ENCODE assay signal across 18 mouse cellular contexts in the genomic region with DNA sequence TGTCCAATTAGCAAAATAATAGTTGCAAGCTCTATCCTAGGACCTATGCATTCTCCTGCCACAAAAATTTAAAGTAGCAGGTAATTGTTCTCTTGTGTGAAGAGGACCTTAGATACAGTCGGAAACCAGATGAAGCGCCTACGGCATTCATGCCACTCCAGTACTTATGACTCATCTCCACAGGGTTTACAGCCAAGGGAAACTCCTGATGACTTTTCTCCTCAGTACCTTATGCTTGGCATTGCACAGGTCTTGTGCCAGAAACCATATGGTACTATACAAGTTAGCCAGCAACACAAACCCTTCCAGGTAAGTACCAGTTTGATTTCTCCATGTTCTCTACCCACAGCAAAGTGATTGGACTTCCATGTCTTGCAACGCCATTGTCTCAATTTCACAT.
DNase-seq lines count a peak whose midpoint lies in the region; ATAC-seq lines count a peak whose summit lies in the region.
"Had no signal": no experiment of that assay in that cellular context is flagged by ENCODE, and none has a peak within 500 bp of the region (broad histone marks: within the 10 kb centered on the region; RNA-seq: fewer than 3 reads in every experiment).

No protein-coding gene starts in this region.

- H3K36me3 ChIP-seq in heart, embryonic 10.5 days = no peaks in the 10 kb centered on the region
- H3K36me3 ChIP-seq: embryonic facial prominence, embryonic 13.5 days; forebrain, embryonic 12.5 days; heart, embryonic 12.5 days; hindbrain, embryonic 10.5 days; intestine, embryonic 15.5 days had no signal

- no peak overlapping the region for H3K4me3 ChIP-seq in heart, embryonic 10.5 days
- H3K4me3 ChIP-seq: embryonic facial prominence, embryonic 13.5 days; forebrain, embryonic 12.5 days; heart, adult 2 months; heart, embryonic 12.5 days; hindbrain, embryonic 10.5 days; intestine, embryonic 15.5 days had no signal

- H3K4me1 ChIP-seq in heart, embryonic 10.5 days = 0 out of 2 replicates have a peak, but pooled peaks cover 4% of the 10 kb centered on the region
- H3K4me1 ChIP-seq: embryonic facial prominence, embryonic 13.5 days; forebrain, embryonic 12.5 days; heart, embryonic 12.5 days; hindbrain, embryonic 10.5 days; intestine, embryonic 15.5 days had no signal

- peak; percentile 21 for DNase-seq in cerebellum, adult 11-12 months
- DNase-seq in cerebellum, postnatal 14 days = no peak
- DNase-seq in frontal cortex, postnatal 36 days (ENCODE audit: low spot score in 2 of 2) = peak; percentile 4 to 6
- DNase-seq in frontal cortex, postnatal 25 days (ENCODE audit: low spot score in 2 of 2) = no peak
- peak; percentile 8 for DNase-seq in cerebellum, adult 8-10 months
- no peak for DNase-seq in heart, embryonic 10.5 days (ENCODE audit: low spot score)
- DNase-seq: adrenal gland, postnatal 10 days; gastrocnemius, postnatal 10 days; heart, adult 2 months; kidney, adult 18-20 months had no signal

- H3K9me3 ChIP-seq in heart, embryonic 10.5 days = no peaks in the 10 kb centered on the region
- H3K9me3 ChIP-seq: embryonic facial prominence, embryonic 13.5 days; forebrain, embryonic 12.5 days; heart, embryonic 12.5 days; hindbrain, embryonic 10.5 days; intestine, embryonic 15.5 days had no signal

- H3K27ac ChIP-seq in heart, embryonic 10.5 days = no peak overlapping the region
- H3K27ac ChIP-seq: embryonic facial prominence, embryonic 13.5 days; forebrain, embryonic 12.5 days; heart, adult 2 months; hindbrain, embryonic 10.5 days; hindbrain, embryonic 14.5 days; intestine, embryonic 15.5 days had no signal

- H3K27me3 ChIP-seq in heart, embryonic 10.5 days (ENCODE audit: insufficient read depth, poor library complexity, severe bottlenecking) = no peaks in the 10 kb centered on the region
- H3K27me3 ChIP-seq: embryonic facial prominence, embryonic 13.5 days; forebrain, embryonic 12.5 days; heart, embryonic 12.5 days; intestine, embryonic 15.5 days had no signal

- 84% methylated on average over 4 of the region's 4 CpGs for WGBS in heart, embryonic 10.5 days

- ATAC-seq in monocyte, adult 5-6 weeks (replicated peaks; ENCODE audit: insufficient number of reproducible peaks, low FRiP score, low TSS enrichment, poor library complexity, severe bottlenecking) = no peak
- ATAC-seq: forebrain, embryonic 16.5 days; intestine, embryonic 15.5 days had no signal

Comparison
In these comparisons a context has a peak if more than half of its experiments do, and no peak if none do; other contexts are left out.
1. DNase-seq: peak in cerebellum, adult 11-12 months (single experiment), frontal cortex, postnatal 36 days (2 of 2) and cerebellum, adult 8-10 months (single experiment); none in cerebellum, postnatal 14 days (0 of 2), frontal cortex, postnatal 25 days (0 of 2) and heart, embryonic 10.5 days (single experiment).